Mouse (Mus musculus): ENCODE results near the gene Zfp39.

GRCm38 (mm10) chr11:58870961-58871360 lies 33.1 kb downstream of the Zfp39 start:
- no peak for TF ChIP-seq CTCF (IDR thresholded peaks at IDR 0.05; ENCODE audit: borderline replicate concordance, insufficient read depth, low read length)
- TF ChIP-seq POLR2A (IDR thresholded peaks at IDR 0.05; ENCODE audit: low read depth, low read length) = no peak

Measured in embryonic fibroblast, embryonic 13.5 days (primary cell).